Mouse (Mus musculus) c-Kit-positive CD71-negative TER-119-negative erythroid progenitor cells, embryonic 14.5 days (primary cell): ENCODE measurements around the gene Wasf3.

Experiments used
- DNase-seq: peaks from one replicate; pipeline ENCODE4 v3.0.0-alpha.2; 2013; ENCODE audit warnings: low read depth

Wasf3 gene

GRCm38 (mm10) chr5:146384935-146385591 is at the start of gene Wasf3:
Wasf3 (plus strand) TSS chr5:146384985.
- DNase-seq, result no peak

GRCm38 (mm10) chr5:146338064-146338463 is 46.7 kb upstream of the Wasf3 start:
- no peak for DNase-seq

DNA sequence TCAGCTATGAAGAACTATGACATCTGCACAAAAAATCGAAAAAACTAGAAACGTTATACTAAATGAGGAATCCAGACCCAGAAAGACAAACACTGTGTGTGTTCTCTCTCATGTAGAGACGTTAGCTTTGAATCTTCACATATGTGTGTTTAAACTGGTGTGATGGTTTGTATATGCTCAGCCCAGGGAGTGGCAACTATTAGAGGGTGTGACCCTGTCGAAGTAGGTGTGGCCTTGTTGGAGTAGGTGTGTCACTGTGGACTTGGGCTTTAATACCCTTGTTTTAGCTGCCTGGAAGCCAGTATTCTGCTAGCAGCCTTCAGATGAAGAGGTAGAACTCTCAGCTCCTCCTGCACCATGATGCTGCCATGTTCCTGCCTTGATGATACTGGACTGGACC is 44.7 kb upstream of the Wasf3 start:
- DNase-seq, result no peak

DNA sequence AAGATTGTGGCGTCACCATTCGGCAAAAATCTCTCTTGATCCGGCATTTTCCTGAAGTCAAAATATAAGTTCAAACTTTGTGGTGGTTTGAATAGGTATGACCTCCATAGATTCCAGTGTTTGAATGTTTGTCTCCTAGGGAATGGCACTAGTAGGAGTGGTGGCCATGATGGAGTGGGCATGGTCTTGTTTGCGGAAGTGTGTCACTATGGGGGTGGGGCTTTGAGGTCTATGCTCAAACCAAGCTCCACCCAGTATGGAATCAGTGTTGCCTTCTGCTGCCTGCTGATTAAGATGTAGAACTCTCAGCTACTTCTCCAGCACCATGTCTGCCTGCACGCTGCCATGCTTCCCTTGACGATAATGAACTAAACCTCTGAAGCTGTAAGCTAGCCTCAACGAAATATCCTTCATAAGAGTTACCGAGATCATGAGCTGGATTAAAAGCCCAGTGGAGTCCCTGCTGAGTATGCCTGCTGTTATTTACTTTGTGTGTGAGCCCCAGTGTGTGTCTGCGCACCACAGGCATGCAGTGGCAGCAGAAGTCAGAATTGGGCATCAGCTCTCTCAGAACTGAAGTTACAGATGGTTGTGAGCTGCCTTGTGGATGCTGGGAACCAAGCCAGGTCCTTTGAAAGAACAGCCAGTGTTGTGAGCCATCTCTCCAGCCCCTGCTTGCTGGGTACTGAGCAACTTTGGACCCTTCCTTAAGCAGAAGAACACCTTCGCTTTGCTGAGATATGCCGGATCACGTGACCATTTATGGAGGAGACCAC is 39.7 kb upstream of the Wasf3 start:
- DNase-seq, result no peak

DNA sequence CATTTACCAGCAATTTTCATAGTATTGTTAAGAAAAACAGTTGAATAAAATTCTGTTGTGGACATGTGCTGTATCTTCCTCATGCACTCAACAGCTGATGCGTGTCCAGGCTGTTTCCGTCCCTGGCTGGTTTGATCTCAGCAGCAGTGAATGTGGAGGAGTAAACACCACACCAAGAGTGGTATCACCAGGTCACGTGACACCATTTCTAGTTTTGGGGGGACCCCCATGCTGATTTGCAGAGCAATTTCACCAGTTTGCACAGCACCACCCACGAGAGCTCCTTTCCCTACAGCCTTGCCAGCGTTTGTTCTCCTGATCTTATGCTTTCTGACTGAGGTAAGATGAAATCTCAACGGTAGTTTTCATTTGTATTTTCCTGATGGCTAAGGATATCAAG is 37.7 kb upstream of the Wasf3 start:
- DNase-seq, result no peak

DNA sequence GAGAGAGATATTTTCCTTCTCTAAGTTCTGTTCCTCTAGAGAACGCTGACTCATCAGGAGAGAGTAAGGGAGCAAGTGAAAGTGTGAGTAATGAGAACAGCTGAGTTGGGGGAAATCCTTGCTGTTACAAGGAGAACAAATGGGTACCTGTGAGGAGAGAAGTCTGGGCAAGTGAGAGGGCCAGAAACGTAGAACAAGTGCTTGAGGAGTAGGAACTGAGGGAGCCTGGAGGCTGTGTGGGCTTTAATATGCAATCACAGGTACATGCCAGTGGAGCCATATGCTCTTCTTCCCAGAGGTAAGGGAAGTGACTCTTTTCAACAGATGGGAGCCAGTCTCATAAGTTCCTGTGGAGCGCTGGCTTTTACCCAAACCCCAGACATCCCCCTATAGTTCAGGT is 35.6 kb upstream of the Wasf3 start:
- no peak for DNase-seq

DNA sequence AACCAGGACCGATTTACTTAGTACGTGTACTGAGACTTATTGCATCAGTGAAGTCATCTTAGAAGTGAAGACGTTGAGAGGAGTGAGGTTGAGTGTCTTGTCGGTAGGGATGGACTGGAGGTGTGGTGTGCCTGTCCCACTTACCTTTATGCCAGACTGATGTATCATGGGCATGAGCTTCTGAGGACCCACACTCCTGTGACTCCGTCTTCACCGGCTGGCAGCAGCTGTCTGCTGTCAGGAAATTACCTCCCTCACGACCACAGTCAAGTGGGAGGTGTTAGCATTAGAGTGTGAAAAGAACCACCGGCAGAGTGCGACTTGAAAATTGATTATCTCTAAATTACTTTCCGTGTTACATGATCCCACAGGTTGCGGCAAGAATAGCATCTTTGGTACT is 34.0 kb upstream of the Wasf3 start:
- DNase-seq, result no peak

GRCm38 (mm10) chr5:146352006-146352405 is 32.8 kb upstream of the Wasf3 start:
- no peak for DNase-seq

DNA sequence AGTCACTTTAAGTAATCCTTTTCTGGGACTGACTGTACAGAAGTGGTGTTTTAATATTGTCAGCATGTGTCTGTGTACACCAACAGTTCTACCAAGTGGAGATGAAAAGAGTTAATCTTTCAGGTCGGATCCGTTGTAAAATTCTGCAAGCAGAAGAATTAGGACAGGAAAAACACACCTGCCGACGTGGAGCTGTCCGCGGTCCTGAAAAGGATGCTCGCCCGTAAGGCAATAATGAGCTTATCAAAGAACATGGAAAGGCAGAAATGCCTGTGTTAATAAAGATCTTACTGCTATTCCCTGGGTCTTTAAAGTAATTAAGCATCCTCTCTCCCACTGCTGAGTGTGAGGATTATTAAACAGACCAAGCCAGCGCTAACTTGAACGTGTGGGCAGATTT is 24.4 kb upstream of the Wasf3 start:
- DNase-seq, result peak; percentile 7

DNA sequence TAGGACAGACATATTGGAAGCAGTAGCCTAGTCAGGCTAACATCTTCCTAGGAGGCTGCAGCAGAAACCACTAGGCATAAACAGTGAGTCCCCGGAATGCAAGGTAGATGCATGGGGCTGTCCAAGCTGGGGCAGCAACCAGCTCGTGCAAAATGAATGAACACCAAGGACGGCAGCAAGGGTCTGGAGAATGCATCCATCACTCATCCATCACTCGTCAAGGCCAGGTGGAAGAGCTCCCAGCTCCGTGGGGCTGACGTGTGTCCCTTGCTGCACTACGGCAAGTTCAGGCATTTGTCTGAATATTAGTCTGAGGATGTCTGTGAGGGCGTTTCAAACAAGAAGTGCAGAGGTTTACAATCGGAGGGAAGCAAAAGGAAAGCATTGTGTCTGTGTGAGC is 22.1 kb upstream of the Wasf3 start:
- no peak for DNase-seq

- DNase-seq, result no peak
Observed at GRCm38 (mm10) chr5:146368356-146368755, 16.4 kb upstream of the Wasf3 start.

- no peak for DNase-seq
Observed at GRCm38 (mm10) chr5:146368971-146369370, 15.8 kb upstream of the Wasf3 start.

DNA sequence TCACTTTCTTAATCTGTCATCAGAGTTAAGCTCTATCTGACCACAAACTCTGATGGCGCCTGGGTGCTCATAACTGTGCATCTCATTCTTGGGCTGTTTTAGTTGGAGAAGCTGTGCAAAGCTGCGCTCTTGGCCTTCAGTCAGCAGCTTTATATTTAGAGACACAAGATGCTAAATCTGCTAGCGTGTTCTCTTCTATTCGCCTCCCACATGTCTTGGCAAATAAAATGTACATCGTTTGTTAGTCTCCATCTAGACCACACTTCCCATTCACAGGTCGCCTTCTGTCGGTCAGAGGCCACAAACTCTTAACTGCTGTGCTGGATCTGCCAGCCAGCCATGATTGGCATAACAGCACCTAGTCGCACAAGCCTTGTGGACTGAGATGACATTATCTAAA is 14.0 kb upstream of the Wasf3 start:
- DNase-seq, result no peak

DNA sequence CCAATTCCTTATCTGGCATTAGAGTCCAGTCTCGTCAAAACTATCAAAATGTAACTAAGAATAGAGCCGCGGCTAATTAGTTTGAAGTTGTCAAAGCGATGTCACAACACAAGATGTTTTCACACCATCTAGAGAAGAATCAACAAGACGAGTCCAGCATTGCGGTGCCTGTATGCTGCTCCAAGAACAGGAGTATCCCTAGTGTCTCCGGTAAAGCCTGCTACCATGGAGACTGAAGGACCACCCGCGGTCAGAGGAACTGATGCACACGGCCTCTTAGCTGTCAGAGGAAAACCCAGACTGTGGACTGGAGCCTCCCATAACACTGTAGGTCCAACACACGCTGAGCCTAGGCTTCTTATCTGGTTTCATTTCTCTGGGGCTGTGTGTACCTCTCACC is 11.5 kb upstream of the Wasf3 start:
- DNase-seq, result no peak

DNA sequence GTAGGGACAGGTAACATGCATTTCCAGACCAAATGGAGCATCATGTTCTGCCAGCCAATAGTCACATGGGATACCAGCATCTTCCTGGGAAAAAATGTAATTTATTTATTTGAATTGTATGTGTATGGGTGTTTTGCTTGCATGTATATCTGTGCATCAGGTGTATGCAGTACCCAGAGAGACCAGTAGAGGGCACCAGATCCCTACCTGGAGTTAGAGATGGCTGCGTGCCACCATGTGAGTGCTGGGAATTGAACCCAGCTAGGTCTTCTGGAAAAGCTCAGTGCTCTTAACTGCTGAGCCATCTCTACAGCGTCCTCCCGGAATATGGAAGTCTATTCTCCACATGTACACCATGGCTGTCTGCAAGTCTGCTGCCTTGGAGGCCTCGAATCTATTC is 8.2 kb upstream of the Wasf3 start:
- DNase-seq, result no peak

GRCm38 (mm10) chr5:146380041-146380440 is 4.7 kb upstream of the Wasf3 start:
- DNase-seq, result no peak

DNA sequence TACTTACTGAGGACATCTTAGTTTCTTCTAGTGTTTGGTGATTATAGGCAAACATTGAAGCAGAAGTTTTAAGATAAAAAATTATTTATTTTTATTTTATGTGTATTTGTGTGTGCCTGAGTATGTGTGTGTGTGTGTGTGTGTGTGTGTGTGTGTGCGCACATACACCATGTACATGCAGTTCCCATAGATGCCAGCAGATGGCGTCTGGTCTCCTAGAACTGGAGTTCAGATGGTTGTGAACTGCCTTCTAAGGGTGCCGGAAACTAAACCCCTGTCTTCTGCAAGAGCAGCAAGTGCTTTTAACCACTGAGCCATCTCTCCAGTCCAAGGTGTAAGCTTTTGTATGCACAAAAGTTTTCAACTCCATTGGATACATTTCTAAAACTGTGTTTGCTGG is 2.5 kb upstream of the Wasf3 start:
- DNase-seq, result no peak

GRCm38 (mm10) chr5:146383401-146383800 is 1.4 kb upstream of the Wasf3 start:
- no peak for DNase-seq

- no peak for DNase-seq
Observed at GRCm38 (mm10) chr5:146385989-146386388, 1.2 kb downstream of the Wasf3 start.

- DNase-seq, result no peak
Observed at GRCm38 (mm10) chr5:146386906-146387305, 2.1 kb downstream of the Wasf3 start.

GRCm38 (mm10) chr5:146394563-146394962 is 9.8 kb downstream of the Wasf3 start:
- no peak for DNase-seq

DNA sequence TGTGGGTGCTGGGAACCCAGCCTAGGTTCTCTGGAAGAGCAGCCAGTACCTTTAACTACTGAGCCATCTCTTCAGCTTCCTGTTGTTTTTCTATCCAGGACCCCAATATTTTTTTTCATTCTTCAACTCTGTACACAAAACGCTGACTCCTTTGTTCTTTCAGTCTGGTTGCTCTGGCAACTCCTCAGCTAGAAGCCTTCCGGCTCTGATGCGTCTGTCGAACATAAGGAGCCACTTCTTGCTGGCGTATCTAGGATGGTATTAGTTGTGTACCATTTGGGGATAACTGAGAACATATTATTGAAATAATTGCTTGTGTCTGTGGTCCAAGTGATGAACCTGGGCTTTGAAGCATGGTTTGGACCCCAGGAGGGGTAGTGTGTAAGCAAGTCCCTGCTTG is 12.5 kb downstream of the Wasf3 start:
- no peak for DNase-seq

DNA sequence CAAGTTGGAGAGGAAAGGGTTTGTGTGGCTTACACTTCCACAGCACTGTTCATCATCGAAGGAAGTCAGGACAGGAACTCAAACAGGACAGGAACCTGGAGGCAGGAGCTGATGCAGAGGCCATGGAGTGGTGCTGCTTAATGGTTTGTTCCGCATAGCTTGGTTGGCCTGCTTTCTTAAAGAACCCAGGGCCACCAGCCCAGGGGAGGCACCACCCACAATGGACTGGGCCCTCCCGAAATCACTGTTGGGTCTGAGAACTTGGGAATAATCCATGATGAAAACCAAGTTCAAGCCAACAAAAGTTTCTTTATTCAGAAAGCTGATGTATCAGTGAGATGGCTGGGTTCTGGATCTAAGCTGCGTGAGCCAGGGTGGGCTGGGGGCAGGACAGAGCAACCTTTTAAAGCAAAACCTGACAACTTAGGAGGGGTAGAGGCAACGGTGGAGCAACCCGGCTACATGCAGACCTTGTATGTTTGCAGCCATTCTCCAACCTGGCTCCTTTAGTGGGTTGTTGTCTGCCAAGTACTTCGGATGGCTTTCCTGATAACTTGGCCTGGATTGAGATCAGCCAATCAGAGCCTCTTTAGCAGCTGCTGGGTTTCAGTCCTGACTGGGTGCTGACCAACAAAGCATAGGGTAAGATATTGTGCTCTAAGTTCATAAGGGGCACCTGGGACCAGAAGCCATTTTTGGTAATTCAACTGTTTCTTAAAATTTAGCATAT is 13.8 kb downstream of the Wasf3 start:
- no peak for DNase-seq
